ENCODE assay signal across 26 mouse cellular contexts in genomic region chr12:111888303-111888864, GRCm38 (mm10). TPM values are rescaled to one million over a fixed set of nuclear protein-coding genes. Genes with fewer than 3 reads are reported as not detected.
DNase-seq lines count a peak whose midpoint lies in the region; ATAC-seq and TF ChIP-seq lines count a peak whose summit lies in the region.
"Had no signal": no experiment of that assay in that cellular context is flagged by ENCODE, and none has a peak within 500 bp of the region (broad histone marks: within the 10 kb centered on the region; RNA-seq: fewer than 3 reads in every experiment).

No protein-coding gene starts in this region.

- H3K9me3 ChIP-seq in heart, postnatal 0 days (replicated peaks; ENCODE audit: control insufficient read depth, low read length): no peaks in the 10 kb centered on the region
- no peaks in the 10 kb centered on the region for H3K9me3 ChIP-seq in heart, embryonic 10.5 days
- no peaks in the 10 kb centered on the region for H3K9me3 ChIP-seq in midbrain, embryonic 11.5 days (ENCODE audit: control insufficient read depth, low read length)
- H3K9me3 ChIP-seq in midbrain, embryonic 15.5 days: no peaks in the 10 kb centered on the region
- no peaks in the 10 kb centered on the region for H3K9me3 ChIP-seq in forebrain, embryonic 16.5 days (ENCODE audit: control insufficient read depth, low read length)
- H3K9me3 ChIP-seq: hindbrain, embryonic 10.5 days; hindbrain, embryonic 15.5 days; liver, embryonic 12.5 days; midbrain, embryonic 10.5 days; neural tube, embryonic 12.5 days had no signal

- H3K4me3 ChIP-seq in heart, postnatal 0 days (ENCODE audit: low read depth, low read length): no peak overlapping the region
- H3K4me3 ChIP-seq in heart, embryonic 10.5 days: no peak overlapping the region
- no peak overlapping the region for H3K4me3 ChIP-seq in midbrain, embryonic 11.5 days (ENCODE audit: low read depth, low read length)
- H3K4me3 ChIP-seq in midbrain, embryonic 15.5 days: no peak overlapping the region
- H3K4me3 ChIP-seq in forebrain, embryonic 16.5 days (replicated peaks; ENCODE audit: low read length): no peak overlapping the region
- H3K4me3 ChIP-seq: hindbrain, embryonic 10.5 days; hindbrain, embryonic 15.5 days; liver, embryonic 12.5 days; midbrain, embryonic 10.5 days; myocyte; neural tube, embryonic 12.5 days had no signal

- no peak for TF ChIP-seq CTCF in heart, postnatal 0 days (IDR thresholded peaks at IDR 0.05; ENCODE audit: low read depth)

- peak; percentile 89 for ATAC-seq in frontal cortex, adult (ENCODE audit: low TSS enrichment)
- ATAC-seq in heart, postnatal 0 days (ENCODE audit: insufficient read depth, low read depth): 0 out of 2 replicates have a peak, but pooled peaks have one; percentile 20
- ATAC-seq in midbrain, embryonic 11.5 days (ENCODE audit: low FRiP score): no peak
- ATAC-seq in midbrain, embryonic 15.5 days (replicated peaks): no peak
- no peak for ATAC-seq in forebrain, embryonic 16.5 days
- ATAC-seq: activated CD4-positive, CD25-positive, alpha-beta regulatory T cell, adult 4 months; forebrain, embryonic 14.5 days; inflammation-experienced regulatory T-cells, adult 6 months; liver, embryonic 12.5 days; liver, postnatal 0 days had no signal

- peak overlapping the region; percentile 56 for H3K27ac ChIP-seq in heart, postnatal 0 days (ENCODE audit: low read depth)
- no peak overlapping the region for H3K27ac ChIP-seq in heart, embryonic 10.5 days
- H3K27ac ChIP-seq in midbrain, embryonic 11.5 days (ENCODE audit: low read depth, low read length): no peak overlapping the region
- H3K27ac ChIP-seq in midbrain, embryonic 15.5 days: no peak overlapping the region
- no peak overlapping the region for H3K27ac ChIP-seq in forebrain, embryonic 16.5 days (ENCODE audit: low read length)
- H3K27ac ChIP-seq: hindbrain, embryonic 10.5 days; hindbrain, embryonic 15.5 days; liver, embryonic 12.5 days; midbrain, embryonic 10.5 days; neural tube, embryonic 12.5 days had no signal

- no peak overlapping the region for H3K9ac ChIP-seq in heart, postnatal 0 days (replicated peaks; ENCODE audit: low read depth, low read length)
- H3K9ac ChIP-seq in midbrain, embryonic 11.5 days (ENCODE audit: low read length): no peak overlapping the region
- H3K9ac ChIP-seq in midbrain, embryonic 15.5 days: no peak overlapping the region
- H3K9ac ChIP-seq in forebrain, embryonic 16.5 days (replicated peaks; ENCODE audit: low read depth, low read length): no peak overlapping the region
- H3K9ac ChIP-seq: hindbrain, embryonic 15.5 days; liver, embryonic 12.5 days; liver, postnatal 0 days; neural tube, embryonic 12.5 days had no signal

- TF ChIP-seq EP300 in heart, postnatal 0 days (IDR thresholded peaks at IDR 0.05; ENCODE audit: low read depth): no peak

- H3K27me3 ChIP-seq in heart, postnatal 0 days (ENCODE audit: control insufficient read depth, insufficient read depth, low read length): no peaks in the 10 kb centered on the region
- H3K27me3 ChIP-seq in heart, embryonic 10.5 days (ENCODE audit: insufficient read depth, poor library complexity, severe bottlenecking): no peaks in the 10 kb centered on the region
- H3K27me3 ChIP-seq in midbrain, embryonic 11.5 days (ENCODE audit: control insufficient read depth, insufficient read depth, low read length): no peaks in the 10 kb centered on the region
- no peaks in the 10 kb centered on the region for H3K27me3 ChIP-seq in midbrain, embryonic 15.5 days (replicated peaks)
- H3K27me3 ChIP-seq in forebrain, embryonic 16.5 days (replicated peaks; ENCODE audit: control insufficient read depth, insufficient read depth, low read length): no peaks in the 10 kb centered on the region
- H3K27me3 ChIP-seq: CH12.LX; hindbrain, embryonic 15.5 days; liver, embryonic 12.5 days; neural tube, embryonic 12.5 days had no signal

- peaks cover 12% of the 10 kb centered on the region for H3K4me1 ChIP-seq in heart, postnatal 0 days (ENCODE audit: control insufficient read depth, insufficient read depth)
- H3K4me1 ChIP-seq in heart, embryonic 10.5 days: peaks cover 40% of the 10 kb centered on the region
- H3K4me1 ChIP-seq in midbrain, embryonic 11.5 days (ENCODE audit: control insufficient read depth, insufficient read depth, low read length): no peaks in the 10 kb centered on the region
- no peaks in the 10 kb centered on the region for H3K4me1 ChIP-seq in midbrain, embryonic 15.5 days
- H3K4me1 ChIP-seq in forebrain, embryonic 16.5 days (replicated peaks; ENCODE audit: control insufficient read depth, insufficient read depth, low read length): peaks cover 6% of the 10 kb centered on the region; the same call in 1 of the 2 replicates
- H3K4me1 ChIP-seq: hindbrain, embryonic 15.5 days had no signal

- DNase-seq in frontal cortex, postnatal 14 days (ENCODE audit: low spot score in 2 of 2): no peak
- DNase-seq in heart, postnatal 0 days (ENCODE audit: low spot score): no peak
- no peak for DNase-seq in heart, embryonic 10.5 days (ENCODE audit: low spot score)
- DNase-seq in midbrain, embryonic 11.5 days (ENCODE audit: low spot score, missing footprints): peak; percentile 26
- DNase-seq: adrenal gland, adult 2 months; adrenal gland, postnatal 36 days; cerebellum, adult 2 months; gastrocnemius, postnatal 10 days; kidney, adult 11 months; kidney, postnatal 14 days; left cerebral cortex, postnatal 4 days; liver, postnatal 0 days; right cerebral cortex, postnatal 4 days had no signal

- WGBS in heart, postnatal 0 days: 54% methylated on average over 4 of the region's 4 CpGs
- WGBS in heart, embryonic 10.5 days: 86% methylated on average over 4 of the region's 4 CpGs
- 88% methylated on average over 4 of the region's 4 CpGs for WGBS in midbrain, embryonic 11.5 days
- WGBS in midbrain, embryonic 15.5 days: 89% methylated on average over 4 of the region's 4 CpGs
- WGBS in forebrain, embryonic 16.5 days: 77% methylated on average over 4 of the region's 4 CpGs

- H3K36me3 ChIP-seq in heart, postnatal 0 days (replicated peaks; ENCODE audit: control insufficient read depth, insufficient read depth, low read length): no peaks in the 10 kb centered on the region
- no peaks in the 10 kb centered on the region for H3K36me3 ChIP-seq in heart, embryonic 10.5 days
- no peaks in the 10 kb centered on the region for H3K36me3 ChIP-seq in midbrain, embryonic 11.5 days (ENCODE audit: control insufficient read depth, insufficient read depth, low read length)
- H3K36me3 ChIP-seq in midbrain, embryonic 15.5 days (replicated peaks): no peaks in the 10 kb centered on the region
- no peaks in the 10 kb centered on the region for H3K36me3 ChIP-seq in forebrain, embryonic 16.5 days (ENCODE audit: control insufficient read depth, insufficient read depth)
- H3K36me3 ChIP-seq: hindbrain, embryonic 10.5 days; hindbrain, embryonic 15.5 days; liver, embryonic 12.5 days; midbrain, embryonic 10.5 days; neural tube, embryonic 12.5 days had no signal

- no peak overlapping the region for H3K4me2 ChIP-seq in heart, postnatal 0 days (ENCODE audit: low read depth, low read length)
- no peak overlapping the region for H3K4me2 ChIP-seq in midbrain, embryonic 11.5 days
- H3K4me2 ChIP-seq in midbrain, embryonic 15.5 days: no peak overlapping the region
- no peak overlapping the region for H3K4me2 ChIP-seq in forebrain, embryonic 16.5 days (ENCODE audit: low read length)
- H3K4me2 ChIP-seq: hindbrain, embryonic 15.5 days; liver, embryonic 12.5 days; neural tube, embryonic 12.5 days had no signal

RNA-seq across cellular contexts. Expression of gene Ppp1r13b, which starts 19.5 kb away (rescaled TPM):
- 18.2 TPM in 2 replicates for total RNA-seq in heart, postnatal 0 days (2014; rRNA removed; ENCODE audit: low replicate concordance)
- 9.9 and 11.2 TPM in 2 replicates for polyA plus RNA-seq in heart, postnatal 0 days (2015; fragmentation: Nextera tagmentation; extraction: Ambion mirVana)
- 13.6 and 16.8 TPM in 2 replicates for polyA plus RNA-seq in heart, embryonic 10.5 days (2016; fragmentation: Nextera tagmentation; extraction: Ambion mirVana)
- 4.9 and 6.3 TPM in 2 replicates for polyA plus RNA-seq in midbrain, embryonic 11.5 days (2014; fragmentation: Nextera tagmentation; extraction: Ambion mirVana)
- 40.4 and 41.8 TPM in 2 replicates for polyA plus RNA-seq in midbrain, embryonic 15.5 days (2015; fragmentation: Nextera tagmentation; extraction: Ambion mirVana)
- polyA plus RNA-seq in forebrain, embryonic 16.5 days (2015; fragmentation: Nextera tagmentation; extraction: Ambion mirVana): 21.8 and 23.5 TPM in 2 replicates

Comparison
In these comparisons a context has a peak if more than half of its experiments do, and no peak if none do; other contexts are left out.
1. ATAC-seq: peak in frontal cortex, adult (single experiment) and heart, postnatal 0 days (single experiment); none in midbrain, embryonic 11.5 days (single experiment), midbrain, embryonic 15.5 days (single experiment) and forebrain, embryonic 16.5 days (single experiment).